Mouse (Mus musculus) forebrain, embryonic 12.5 days (tissue): ENCODE data around the gene Wdr35. TPM values are rescaled to one million over a fixed set of nuclear protein-coding genes. Genes with fewer than 3 reads are reported as not detected.

Source experiments
- ATAC-seq: fragments of 200-750 bp; cut with Nextera tagmentation; 2 replicates; pipeline ENCODE4 v1.8.0; 2017; ENCODE audit warnings: moderate TSS enrichment; ENCODE audit not compliant: low FRiP score
- H3K27ac ChIP-seq: fragments of 300-500 bp; sonication (generic); 2 replicates; pipeline ENCODE4 v1.5.1; 2016; ENCODE audit warnings: mild to moderate bottlenecking
- H3K27me3 ChIP-seq: fragments of 300-500 bp; sonication (generic); 2 replicates; pipeline ENCODE4 v1.6.1; 2016; ENCODE audit warnings: mild to moderate bottlenecking
- H3K36me3 ChIP-seq: fragments of 300-500 bp; sonication (generic); replicated peaks from 2 replicates; pipeline ENCODE4 v1.6.1; 2016; ENCODE audit warnings: mild to moderate bottlenecking
- H3K4me1 ChIP-seq: fragments of 300-500 bp; sonication (generic); 2 replicates; pipeline ENCODE4 v1.6.1; 2016
- H3K4me2 ChIP-seq: fragments of 300-500 bp; sonication (generic); 2 replicates; pipeline ENCODE4 v1.6.1; 2016; ENCODE audit warnings: mild to moderate bottlenecking, moderate library complexity
- H3K4me3 ChIP-seq: fragments of 300-500 bp; sonication (generic); replicated peaks from 2 replicates; pipeline ENCODE4 v1.5.1; 2016; ENCODE audit warnings: mild to moderate bottlenecking
- H3K9ac ChIP-seq: fragments of 300-500 bp; sonication (generic); 2 replicates; pipeline ENCODE4 v1.6.1; 2016; ENCODE audit warnings: mild to moderate bottlenecking
- H3K9me3 ChIP-seq: fragments of 300-500 bp; sonication (generic); 2 replicates; pipeline ENCODE4 v1.6.1; 2016
- WGBS: fragments of 180-500 bp; shearing (Covaris S2); methylation state at CpG from one replicate; pipeline ENCODE4 v1.1.7; 2016; 5-methylcytosine and 5-hydroxymethylcytosine counted together
- polyA plus RNA-seq: library from polyadenylated mRNA; unstranded; fragments of >200 nt; fragmentation: Nextera tagmentation; extraction: Ambion mirVana; gene quantifications from 2 replicates; pipeline ENCODE4 v1.2.1, GENCODE M21; 2016

Wdr35 gene
- polyA plus RNA-seq, 1 experiment from 2014 or later, result 27.8 TPM

DNA sequence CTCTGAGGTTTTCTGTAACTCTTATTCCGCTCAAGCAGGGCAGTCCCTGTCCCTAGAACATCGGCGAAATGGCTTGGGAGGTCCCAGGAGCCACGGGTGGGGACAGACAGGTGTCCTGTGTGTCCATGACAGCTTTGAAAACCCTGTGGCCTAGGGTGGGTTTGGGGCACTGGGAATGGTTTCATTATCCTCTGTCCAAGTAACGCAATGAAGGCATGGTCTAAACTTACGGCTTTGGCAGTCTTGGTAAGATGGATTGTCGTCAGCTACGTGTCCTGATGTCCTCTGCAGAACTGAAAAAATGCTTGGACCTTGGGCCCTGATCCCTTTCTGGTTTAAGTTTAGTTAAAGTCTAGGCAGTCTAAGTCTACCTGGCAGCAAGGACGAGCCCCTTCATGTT lies 86.3 kb downstream of the Wdr35 start:
- Histone ChIP-seq H3K4me3 (no peak overlapping the region), H3K27ac (no peak overlapping the region), H3K4me1 (no peaks in the 10 kb centered on the region), H3K9ac (no peak overlapping the region), H3K4me2 (no peak overlapping the region), H3K36me3 (no peaks in the 10 kb centered on the region), H3K27me3 (no peaks in the 10 kb centered on the region), H3K9me3 (no peaks in the 10 kb centered on the region)
- WGBS, result 94% methylated on average over 9 of the region's 9 CpGs
- no peak for ATAC-seq

DNA sequence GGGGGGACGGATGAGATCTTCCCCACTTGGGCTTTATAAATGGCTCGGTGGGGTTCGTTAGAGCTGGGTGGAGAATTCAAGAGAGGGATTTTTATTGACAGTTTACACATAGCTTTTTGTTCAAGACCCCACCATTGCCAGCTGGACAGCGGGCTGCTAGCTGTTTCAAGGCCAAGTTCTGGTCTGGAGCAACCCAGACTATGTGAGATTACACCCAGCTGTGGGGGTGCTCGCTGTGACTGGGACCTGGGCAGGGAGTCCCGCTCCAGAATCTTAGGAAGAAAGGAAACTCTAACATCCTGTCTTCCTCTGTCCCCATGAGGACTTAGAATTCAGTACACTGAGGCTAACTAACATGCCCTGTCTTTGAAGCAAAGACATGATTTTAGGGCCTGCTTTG lies 89.9 kb downstream of the Wdr35 start:
- WGBS, result 65% methylated on average over 6 of the region's 6 CpGs
- no peaks in the 10 kb centered on the region for H3K27me3 ChIP-seq

GRCm38 (mm10) chr12:9071058-9071457 lies 97.4 kb downstream of the Wdr35 start:
- Histone ChIP-seq H3K4me3 (no peak overlapping the region), H3K27me3 (no peaks in the 10 kb centered on the region), H3K27ac (no peak overlapping the region), H3K4me1 (0 out of 2 replicates have a peak, but pooled peaks cover 3% of the 10 kb centered on the region), H3K9me3 (no peaks in the 10 kb centered on the region), H3K36me3 (no peaks in the 10 kb centered on the region), H3K9ac (no peak overlapping the region), H3K4me2 (no peak overlapping the region)
- ATAC-seq, result no peak; the same call in 1 of the 2 replicates
- WGBS, result 92% methylated on average over 1 of the region's 1 CpGs

More for the DNA sequence above, 89.9 kb downstream of the Wdr35 start:
- H3K4me1 ChIP-seq, result no peaks in the 10 kb centered on the region
- no peak overlapping the region for H3K27ac ChIP-seq
- H3K36me3 ChIP-seq, result no peaks in the 10 kb centered on the region
- H3K9ac ChIP-seq, result no peak overlapping the region
- no peaks in the 10 kb centered on the region for H3K9me3 ChIP-seq
- no peak overlapping the region for H3K4me3 ChIP-seq
- ATAC-seq, result no peak
- H3K4me2 ChIP-seq, result no peak overlapping the region

DNA sequence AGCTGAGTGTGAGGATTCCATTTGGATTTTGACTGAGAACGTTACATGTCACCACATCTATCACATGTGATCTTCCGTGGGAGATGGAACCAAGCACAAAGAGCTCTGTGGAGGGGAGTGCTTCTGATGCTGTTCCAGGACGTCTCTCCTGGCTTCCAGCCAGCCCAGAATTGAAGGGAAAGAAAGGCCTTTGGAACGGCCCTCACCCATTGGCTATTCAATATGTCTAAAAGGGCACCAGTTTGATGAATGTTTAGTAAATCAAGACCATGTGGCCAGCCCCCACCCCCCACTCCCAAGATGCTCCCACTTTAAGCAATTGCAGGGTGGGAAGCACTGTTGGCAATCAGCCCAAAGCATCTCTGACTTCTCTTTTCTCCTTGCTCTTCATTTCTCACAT lies 97.8 kb downstream of the Wdr35 start:
- Histone ChIP-seq H3K4me3 (no peak overlapping the region), H3K4me2 (no peak overlapping the region), H3K4me1 (0 out of 2 replicates have a peak, but pooled peaks cover 3% of the 10 kb centered on the region), H3K27me3 (no peaks in the 10 kb centered on the region), H3K9me3 (no peaks in the 10 kb centered on the region), H3K36me3 (no peaks in the 10 kb centered on the region), H3K27ac (no peak overlapping the region), H3K9ac (no peak overlapping the region)
- WGBS, result 45% methylated on average over 4 of the region's 4 CpGs
- ATAC-seq, result peak; percentile 44

GRCm38 (mm10) chr12:9077554-9078125 lies 103.9 kb downstream of the Wdr35 start:
- Histone ChIP-seq H3K4me1 (no peaks in the 10 kb centered on the region), H3K9me3 (no peaks in the 10 kb centered on the region), H3K27ac (no peak overlapping the region), H3K27me3 (no peaks in the 10 kb centered on the region), H3K4me3 (no peak overlapping the region), H3K9ac (no peak overlapping the region), H3K36me3 (no peaks in the 10 kb centered on the region), H3K4me2 (no peak overlapping the region)
- ATAC-seq, result no peak
- 91% methylated on average over 3 of the region's 3 CpGs for WGBS

Other genes with a start within 250 kb of the Wdr35 start
- gene Sdc1, start 202.6 kb upstream of the Wdr35 start, polyA plus RNA-seq, result 70.3 and 72.7 TPM in 2 replicates
- gene Laptm4a, start 52.2 kb upstream of the Wdr35 start, polyA plus RNA-seq, result 212 and 215 TPM in 2 replicates
- gene Matn3, start 26.0 kb upstream of the Wdr35 start, polyA plus RNA-seq, result 0.54 and 0.58 TPM in 2 replicates
- 19.6 and 20.9 TPM in 2 replicates for gene Ttc32, start 56.1 kb downstream of the Wdr35 start, polyA plus RNA-seq